Mouse (Mus musculus): ENCODE measurements around the gene Pard6b.
A peak's percentile ranks its signal among the peaks of the same experiment; 100 is the strongest.

Pard6b gene

GRCm38 (mm10) chr2:168127767-168128166 lies 47.0 kb downstream of the Pard6b start:
- DNase-seq (ENCODE audit: low spot score in 2 of 2), result peak; percentile 33 to 47

DNA sequence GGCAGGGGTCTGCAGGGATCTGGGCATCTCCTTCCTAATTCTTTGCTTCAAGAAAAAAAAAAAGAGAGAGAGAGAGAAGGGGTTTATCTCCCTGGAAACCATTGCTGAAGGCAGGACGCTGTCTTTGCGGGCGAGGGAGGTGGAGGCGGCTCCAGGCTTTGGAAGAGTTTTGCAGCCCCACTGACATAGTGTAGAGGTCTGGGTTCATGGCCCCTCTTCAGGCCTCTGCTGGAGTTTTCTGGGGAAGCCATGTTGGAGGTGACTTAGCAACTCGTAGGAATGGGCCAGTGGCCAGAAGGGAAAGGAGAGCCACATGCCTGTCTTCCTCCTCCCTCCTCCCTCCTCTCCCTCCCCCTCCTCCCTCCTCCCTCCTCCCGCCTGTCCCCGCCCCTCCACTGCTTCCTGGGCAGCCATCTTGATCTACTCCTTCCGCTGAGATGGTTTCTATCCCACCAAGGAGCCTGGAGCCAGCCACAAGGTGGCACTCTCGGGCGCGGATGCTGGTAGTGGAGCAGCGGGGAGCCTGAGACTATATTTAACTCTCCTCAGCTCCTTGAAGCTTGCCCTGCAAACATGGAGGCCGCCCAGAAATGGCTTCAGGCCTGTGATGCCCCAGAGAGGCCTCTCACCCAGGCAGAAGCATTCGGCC lies 47.5 kb downstream of the Pard6b start:
- DNase-seq (ENCODE audit: low spot score in 2 of 2), result peak; percentile 68 to 81

GRCm38 (mm10) chr2:168130046-168130445 lies 49.2 kb downstream of the Pard6b start:
- DNase-seq (ENCODE audit: low spot score in 2 of 2), result no peak

- DNase-seq (ENCODE audit: low spot score in 2 of 2), result no peak
Observed at GRCm38 (mm10) chr2:168137161-168137560, 56.4 kb downstream of the Pard6b start.

DNA sequence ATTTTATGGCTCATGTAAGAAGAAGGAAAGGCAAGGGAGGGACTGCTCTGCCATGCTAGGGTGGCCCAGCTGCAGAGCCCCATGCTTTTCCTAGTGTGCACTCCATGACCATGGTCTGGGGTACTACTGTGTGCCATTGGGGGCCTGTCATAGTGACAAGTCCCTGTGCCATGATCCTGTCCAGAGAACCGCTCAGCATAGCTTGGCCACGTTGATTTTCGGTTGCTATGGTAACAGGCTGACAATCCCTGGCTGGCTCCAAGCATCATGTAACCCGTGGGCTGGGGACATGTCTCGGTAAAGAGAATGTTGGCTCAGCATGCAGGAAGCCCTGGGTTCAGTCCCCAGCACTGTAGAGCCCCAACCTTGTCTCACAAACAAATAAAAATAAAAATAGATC lies 63.0 kb downstream of the Pard6b start:
- DNase-seq (ENCODE audit: low spot score in 2 of 2), result no peak

DNA sequence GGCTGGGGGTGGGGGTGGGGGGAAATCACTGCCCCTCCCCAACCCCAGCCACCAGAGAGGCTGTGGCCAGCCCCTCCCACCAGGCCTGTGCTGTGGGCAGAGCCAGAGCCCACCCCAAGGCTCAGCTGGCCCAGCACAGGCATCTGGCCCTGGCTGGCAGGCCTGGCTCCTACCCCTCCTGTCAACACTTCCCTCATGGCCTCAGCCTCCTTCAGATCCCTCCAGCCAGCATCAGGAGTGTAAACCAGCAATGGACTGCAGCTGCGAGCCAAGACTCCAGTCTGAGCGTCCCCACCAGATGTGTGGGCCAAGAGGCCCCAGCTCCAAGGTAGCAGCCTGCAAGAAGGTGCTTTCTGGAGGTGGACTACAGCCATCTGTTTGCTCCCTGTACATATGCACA lies 64.6 kb downstream of the Pard6b start:
- DNase-seq (ENCODE audit: low spot score in 2 of 2), result no peak

DNA sequence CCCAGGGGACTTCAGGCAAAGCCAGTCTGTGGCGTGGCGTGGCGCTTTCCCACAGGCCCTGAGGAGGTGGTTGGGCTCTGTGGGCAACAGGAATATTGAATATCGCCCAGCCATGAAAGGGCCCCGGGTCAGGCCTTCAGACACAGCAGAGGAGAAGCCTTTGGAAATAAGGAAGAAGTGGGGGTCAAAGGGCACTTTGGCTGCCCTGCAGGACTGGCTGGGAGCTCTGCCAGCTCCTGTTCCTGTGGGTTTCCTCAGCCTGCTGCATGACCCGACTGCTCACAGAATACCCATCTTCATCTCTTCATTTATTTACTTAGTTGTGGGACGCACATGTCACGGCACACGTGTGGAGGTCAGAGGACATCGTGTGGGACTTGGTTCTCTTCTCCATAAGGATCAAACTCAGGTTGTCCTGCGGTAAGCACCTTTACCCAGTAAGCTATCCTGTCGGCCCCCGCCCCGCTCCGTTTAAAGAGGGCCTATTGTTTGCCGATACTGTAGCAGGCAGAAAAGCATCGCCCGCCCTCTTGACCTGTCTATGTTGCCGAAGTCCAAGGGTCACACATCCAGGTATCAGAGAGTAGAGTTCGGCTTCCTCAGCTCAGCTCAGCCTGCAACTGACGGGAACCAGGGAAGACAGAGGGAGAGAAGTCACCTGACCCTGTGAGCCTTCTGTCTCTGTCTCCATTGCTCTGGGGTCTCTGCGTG lies 67.1 kb downstream of the Pard6b start:
- no peak for DNase-seq (ENCODE audit: low spot score in 2 of 2)

DNA sequence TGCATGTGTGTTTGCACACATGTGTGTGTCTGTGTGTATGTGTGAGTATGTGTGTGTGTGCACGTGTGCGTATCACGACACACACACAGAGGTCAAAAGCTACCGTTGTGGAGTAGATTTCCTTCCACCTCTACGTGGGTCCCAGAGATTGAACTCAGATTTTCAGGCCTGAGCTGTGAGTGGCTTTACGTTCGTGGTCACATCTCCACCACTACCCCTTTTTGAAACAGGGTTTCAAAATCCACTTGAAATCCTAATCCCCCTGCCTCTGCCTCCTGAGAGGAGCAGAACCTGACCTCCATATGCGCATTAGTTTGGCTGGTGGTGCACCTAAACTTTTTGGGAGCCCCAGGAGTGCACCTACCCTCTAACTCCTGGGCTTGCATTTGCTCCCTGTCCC lies 68.4 kb downstream of the Pard6b start:
- no peak for DNase-seq (ENCODE audit: low spot score in 2 of 2)
